Mouse (Mus musculus) cerebellum, postnatal 10 days (tissue): Measurements from ENCODE around the gene Cd207.

Experiments
- DNase-seq, 2 experiments: peaks; one replicate each; pipeline ENCODE4 v3.0.0; 2021; ENCODE audit warnings: mixed read lengths in 2 of 2

Gene Cd207

GRCm38 (mm10) chr6:83677757-83678156 is at the start of gene Cd207:
Gene Cd207 (minus strand): TSS chr6:83677857.
- DNase-seq, result no peak

GRCm38 (mm10) chr6:83727178-83727577 is 49.5 kb upstream of the Cd207 start:
- no peak for DNase-seq

DNA sequence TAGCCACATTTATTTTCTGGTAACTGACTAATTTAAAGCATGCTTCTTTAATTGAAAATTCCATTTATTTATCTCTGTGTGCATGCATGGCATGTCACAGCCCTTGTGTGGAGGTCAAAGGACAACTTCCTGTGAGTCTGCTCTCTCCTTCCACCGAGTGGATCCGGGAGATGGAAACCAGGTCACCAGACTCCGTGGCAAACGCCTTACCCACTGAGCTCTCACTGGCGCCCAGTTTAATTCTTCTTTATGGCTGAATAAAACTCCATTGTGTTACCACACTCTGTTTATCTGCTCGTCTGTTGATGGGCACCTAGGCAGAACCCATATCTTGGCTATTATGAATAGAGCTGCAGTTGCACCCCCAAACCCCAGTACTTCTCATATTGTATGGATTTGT is 44.9 kb upstream of the Cd207 start:
- DNase-seq, result no peak

DNA sequence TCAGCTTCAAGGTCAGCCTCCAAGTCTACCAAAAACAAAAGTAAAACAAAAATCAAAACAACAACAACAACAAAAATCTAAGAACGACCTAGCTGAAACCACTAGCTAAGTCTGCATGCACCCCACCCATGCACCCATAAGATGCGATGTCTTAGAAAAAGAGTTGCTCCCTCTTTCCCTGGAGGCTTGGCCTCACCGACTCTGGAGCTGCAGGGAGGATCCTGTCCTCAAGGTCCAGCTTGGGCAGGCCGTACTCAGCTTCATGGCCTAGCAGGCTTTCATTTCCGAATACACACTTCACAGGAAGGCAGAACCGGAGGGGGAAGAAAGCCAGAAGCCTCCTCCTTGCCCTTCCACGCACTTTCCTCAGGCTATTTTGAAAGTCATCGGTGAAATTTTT is 39.4 kb upstream of the Cd207 start:
- DNase-seq, result no peak

DNA sequence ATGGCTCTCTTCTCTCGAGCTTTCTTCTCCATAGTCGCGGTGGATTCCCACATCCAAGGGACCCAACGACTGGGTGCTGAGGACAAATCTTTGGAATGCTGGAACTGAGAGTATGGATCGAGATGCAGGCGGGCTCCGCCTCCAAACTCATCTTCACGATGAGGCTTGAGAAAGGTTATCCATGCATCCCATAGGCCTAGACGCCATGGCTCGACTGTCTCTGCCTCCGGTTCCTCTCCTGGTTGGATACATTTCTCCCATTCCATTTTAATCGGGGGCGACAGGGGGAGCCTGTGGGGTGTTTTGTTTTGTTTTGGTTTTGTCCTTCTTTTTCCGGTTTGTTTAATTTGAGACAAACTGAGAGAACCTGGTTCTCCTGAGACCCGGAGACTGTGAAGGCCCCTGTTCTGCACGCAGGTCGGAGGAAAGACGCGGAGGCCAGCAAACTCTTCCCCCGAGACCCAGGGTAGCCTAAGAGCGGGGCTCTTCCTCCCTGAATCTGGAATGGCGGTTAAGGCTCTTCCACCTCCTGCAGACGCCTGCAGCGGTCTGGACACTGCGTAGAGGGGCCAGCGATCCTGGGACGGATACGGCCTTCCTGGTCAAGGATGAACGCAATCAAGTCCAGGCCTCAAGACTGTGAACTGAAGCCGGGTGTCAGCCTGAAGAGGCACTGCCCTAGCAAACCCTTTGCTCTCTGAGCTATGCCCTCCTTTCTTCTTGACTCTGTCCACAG is 38.0 kb upstream of the Cd207 start:
- no peak for DNase-seq

GRCm38 (mm10) chr6:83714221-83715123 is 36.8 kb upstream of the Cd207 start:
- DNase-seq, result peak; percentile 62 to 75

GRCm38 (mm10) chr6:83713271-83714136 is 35.8 kb upstream of the Cd207 start:
- DNase-seq, result no peak

GRCm38 (mm10) chr6:83711725-83712475 is 34.2 kb upstream of the Cd207 start:
- no peak for DNase-seq

DNA sequence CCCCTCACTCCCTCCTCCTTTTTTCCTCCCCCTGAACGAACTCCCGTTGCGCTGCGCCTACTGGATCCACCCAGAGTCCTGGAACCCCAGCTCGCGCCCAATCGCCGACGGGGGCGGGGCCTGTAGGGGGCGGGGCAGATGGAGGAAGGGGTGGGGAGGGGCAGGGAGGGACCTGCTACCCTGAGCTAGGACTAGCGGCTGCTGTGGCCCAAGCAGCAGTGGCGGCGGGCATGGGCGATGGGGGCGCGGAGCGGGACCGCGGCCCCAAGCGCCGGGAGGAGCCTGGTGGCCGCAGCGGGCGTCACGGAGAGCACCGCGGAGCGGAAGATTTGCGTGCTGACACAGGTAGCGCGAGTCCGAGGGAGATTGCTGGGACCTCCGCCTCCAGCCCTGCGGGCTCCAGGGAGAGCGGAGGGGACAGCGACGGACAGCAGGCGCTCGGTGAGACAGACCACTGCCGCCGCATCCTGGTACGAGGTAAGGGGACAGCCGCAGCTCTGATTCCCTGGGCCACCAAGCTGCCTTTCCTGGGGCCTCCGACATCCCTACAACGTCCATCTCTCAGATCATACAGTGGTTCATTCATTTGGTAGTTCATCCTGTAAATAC is 33.5 kb upstream of the Cd207 start, which contains the start of gene Vax2:
Vax2 (plus strand) TSS at position 198 of the 609 bp plus-strand sequence.
- DNase-seq, result peak in 1 of 2 experiments; percentile 74

DNA sequence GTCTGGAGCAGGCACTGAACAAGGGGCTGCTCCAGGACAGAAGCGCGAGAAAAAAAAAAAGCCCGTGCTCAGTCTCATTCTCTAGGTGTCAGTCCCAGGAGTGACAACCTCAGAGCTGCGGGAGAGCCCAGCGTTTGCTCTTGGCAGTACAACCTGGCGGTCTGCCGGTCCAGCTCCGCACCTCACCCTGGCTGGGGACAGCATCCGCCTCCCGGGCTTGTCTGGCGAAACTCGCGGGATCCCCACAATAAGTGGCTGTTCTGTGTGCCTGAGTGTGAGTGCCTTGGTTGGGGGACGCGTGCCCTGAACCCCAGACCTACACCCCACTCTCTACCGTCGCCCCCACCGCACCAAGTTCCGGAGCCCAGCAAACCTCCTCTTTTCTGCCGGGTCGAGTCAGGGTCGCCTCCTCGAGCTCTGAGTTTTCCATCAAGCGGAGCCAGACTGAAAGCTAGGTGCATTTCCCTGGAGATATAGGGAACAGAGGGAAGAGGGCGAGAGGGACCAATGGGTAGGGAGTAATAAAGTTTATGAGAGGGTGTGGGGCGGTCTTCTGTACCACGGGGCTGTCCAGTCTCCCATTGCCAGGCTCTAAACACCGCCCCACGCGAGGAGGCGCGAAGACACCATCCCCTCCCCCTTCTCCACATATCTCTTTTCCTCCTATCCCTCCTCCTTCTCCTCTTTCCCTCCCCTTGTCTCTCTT is 32.9 kb upstream of the Cd207 start:
- no peak for DNase-seq

GRCm38 (mm10) chr6:83707738-83708510 is 30.3 kb upstream of the Cd207 start:
- no peak for DNase-seq

DNA sequence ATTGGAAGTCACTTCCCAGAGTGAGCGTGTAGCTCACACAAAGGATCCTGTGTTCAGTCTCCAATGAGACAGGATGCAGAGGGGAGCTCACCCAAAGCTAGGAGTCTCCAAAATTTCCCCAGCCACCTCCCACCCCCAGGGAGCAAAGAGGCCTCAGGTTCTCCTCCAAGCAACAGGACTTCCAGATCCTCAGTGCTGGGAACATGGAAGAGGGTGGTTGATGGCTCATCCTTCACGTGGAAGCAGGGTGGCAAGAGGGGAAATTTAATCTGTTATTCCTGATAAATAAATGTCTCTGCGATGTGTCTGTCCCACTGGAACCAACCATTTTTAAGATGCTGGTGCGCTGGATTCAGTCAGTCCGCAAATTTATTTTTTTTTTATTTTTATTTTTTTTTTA is 27.0 kb upstream of the Cd207 start:
- DNase-seq, result no peak

- no peak for DNase-seq
Measured at GRCm38 (mm10) chr6:83704294-83704693, 26.6 kb upstream of the Cd207 start.

GRCm38 (mm10) chr6:83703722-83704078 is 26.0 kb upstream of the Cd207 start:
- no peak for DNase-seq

GRCm38 (mm10) chr6:83703000-83703721 is 25.5 kb upstream of the Cd207 start:
- DNase-seq, result no peak

DNA sequence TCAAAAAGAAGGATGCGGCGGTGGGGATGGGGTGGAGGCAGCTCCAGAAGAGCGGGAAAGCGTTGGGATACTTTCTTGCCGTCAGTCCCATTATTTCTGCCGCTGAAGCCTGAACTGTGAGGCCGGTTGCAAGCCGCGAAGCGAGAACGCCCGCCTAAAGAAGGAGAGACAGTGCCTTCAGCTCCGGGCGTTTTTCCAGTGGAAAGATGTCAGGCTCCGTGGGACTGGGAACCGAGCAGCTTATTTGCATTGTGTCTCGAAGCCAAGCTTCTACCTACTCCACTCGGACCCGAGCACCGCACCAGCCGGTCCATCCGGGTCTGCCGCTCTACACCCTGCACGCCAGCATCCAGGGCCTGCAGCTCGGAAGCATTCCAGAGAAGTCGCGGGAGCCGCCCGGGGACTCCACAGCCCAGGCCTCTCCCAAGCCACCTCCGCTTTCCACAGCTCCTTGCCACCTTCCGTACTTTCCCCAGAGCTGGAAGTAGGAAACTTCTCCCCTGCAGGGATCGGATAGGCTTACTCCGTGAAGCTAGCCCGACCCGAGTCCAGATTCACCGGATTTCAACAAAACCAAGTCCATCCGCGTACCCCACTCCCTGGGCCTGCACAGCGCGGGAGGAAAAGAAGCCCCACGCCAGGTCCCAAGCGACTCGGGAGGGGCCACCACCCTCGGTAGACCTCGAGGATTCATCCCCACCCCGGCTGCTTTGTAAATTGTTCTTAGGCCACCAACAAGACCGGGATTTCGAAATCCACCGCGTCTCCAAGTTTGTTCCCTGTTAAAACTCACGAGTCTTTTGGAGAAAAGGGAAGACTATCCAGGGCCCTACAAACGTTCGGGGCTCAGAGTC is 24.7 kb upstream of the Cd207 start:
- no peak for DNase-seq

GRCm38 (mm10) chr6:83701001-83701400 is 23.3 kb upstream of the Cd207 start:
- peak in 1 of 2 experiments; percentile 20 for DNase-seq

GRCm38 (mm10) chr6:83699971-83700370 is 22.3 kb upstream of the Cd207 start:
- DNase-seq, result peak in 1 of 2 experiments; percentile 6

DNA sequence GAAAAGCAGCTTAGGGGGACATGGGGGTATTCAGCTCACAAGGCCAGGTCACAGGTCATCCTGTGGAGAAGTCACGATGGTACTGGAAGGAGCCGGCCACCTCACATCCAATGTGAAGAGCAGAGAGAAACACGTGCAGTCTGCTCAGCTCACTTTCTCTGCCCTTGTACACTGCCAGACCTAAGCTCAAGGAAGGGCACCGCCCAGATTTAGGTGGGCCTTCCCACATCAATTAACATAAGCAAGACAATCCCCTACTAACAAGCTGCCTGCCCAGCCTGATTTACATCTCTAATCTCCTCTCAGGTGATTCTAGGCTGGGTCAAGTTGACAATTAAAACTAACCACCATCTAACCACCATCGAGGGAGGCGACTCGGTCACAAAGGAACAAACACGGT is 20.3 kb upstream of the Cd207 start:
- DNase-seq, result no peak
